Mouse (Mus musculus) embryo, embryonic 10 days (tissue): ENCODE results near the gene Ugt1a2.

Source experiments
- DNase-seq: peaks from one replicate; pipeline ENCODE4 v3.0.0-alpha.2; 2015; ENCODE audit warnings: low spot score

Ugt1a2 gene

DNA sequence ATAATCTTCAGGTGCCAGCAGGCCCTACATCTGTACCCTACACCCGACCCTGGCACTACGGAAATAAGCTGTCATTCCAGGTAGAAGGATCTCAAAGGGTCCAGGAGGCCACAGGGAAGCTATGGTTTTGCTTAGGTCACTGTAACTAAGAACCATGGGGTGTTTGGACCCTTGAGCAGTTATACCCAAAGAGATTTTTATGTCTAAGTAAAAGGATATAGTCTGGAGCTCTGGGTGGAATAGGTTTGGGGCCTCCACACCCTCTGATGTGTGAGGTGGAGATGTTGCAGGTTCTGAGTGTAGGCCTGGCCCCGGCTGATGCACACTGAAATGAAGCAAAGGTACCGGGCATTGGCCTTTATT lies 33.8 kb downstream of the Ugt1a2 start:
- no peak for DNase-seq

DNA sequence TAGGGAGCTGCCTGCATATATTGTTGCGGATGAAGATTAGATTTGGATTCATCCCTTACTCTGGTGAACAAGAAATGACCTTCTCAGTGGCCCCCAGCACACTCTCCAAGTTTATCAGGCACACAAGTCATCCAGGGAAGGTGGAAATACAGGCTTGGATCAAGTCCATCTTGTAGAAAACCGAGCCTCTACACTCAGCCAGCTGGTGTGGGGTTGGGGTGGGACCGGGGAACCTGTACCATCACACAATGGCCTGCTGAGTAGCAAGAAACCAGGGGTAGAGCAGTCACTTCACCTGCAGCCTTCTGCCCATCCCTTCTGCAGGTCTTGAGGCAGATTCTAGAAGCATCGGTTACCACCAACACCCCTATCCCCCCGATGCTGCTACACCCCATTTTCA lies 34.2 kb downstream of the Ugt1a2 start:
- no peak for DNase-seq

DNA sequence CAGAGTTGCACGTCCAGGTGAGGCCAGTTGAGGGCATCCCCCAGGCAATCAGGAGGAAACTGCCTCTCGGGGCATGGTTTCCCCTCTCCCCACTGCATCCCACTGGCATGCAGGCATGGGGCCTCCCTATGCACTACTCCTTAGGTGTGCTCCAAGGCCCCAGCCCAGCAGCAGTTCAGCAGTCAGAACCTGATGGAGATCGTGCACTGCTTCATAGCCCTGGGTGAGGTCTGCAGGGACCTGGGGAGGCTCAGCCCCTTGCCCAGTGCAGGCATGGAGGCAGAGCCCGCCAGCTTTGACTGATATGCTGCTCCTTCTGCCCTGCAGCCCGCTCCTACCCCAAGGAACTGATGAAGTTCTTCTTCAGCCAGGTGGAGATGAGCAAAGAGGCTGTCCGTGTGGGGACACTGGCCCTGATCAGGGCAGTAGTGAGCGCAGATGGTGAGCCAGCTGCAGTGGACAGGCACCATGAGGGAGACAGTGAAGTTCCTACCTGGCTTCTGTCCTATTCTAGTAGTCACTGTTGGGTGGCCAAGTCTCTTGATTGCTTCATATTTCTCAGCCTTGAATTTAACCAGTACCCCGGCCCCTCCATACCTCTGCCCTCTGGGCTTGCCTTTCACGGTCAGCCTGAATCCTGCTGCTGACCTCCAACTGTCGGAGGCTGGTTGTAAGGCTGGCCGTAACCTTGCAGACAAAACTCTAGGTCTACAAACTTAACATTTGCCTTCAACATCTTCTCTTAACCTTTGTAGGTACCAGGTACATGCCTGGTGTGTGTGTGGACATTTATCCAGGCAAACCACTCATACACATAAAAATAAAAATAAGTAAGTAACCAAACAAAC lies 34.9 kb downstream of the Ugt1a2 start:
- no peak for DNase-seq

DNA sequence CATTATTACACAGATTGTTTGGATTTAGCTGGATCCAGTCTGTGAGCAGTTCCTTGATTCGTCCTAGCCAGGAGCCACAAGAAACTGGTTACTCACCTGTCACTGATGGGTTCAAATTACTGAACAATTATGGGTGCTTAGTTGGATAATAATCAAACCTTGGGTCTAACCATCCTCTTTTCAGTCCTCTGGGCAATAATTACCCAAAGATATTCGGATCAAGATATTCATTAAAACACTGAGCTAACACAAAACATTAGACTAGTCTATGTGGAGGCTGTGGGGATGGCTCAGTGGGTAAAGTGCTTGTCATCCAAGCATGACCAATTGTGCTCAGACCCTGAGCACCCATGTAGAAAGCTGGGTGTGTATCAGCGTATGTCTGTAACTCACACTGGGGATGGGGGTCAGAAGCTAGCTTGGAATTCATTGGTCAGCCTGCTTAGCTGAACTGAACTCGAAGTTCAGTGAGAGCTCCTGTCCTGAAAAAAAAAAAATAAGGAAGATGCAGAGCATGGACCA lies 35.6 kb downstream of the Ugt1a2 start:
- DNase-seq: no peak

DNA sequence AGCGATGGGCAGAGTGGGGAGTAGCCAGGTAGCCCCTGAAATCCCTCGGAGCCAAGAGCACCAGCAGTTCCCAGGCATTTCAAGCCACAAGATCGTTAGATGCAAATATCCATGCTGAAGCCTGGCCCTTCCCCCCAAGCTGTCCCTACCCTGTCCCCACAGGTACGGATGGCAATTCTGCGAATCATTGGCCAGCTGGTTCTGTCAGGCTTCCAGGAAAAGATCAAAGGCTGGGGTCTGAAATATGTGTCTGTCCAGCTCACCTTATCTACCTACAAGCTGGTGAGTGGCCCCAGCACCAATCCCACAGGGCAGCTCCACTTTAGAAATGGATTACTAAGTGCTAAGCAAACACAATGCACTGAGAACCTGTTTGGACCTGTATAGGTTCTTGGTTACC lies 36.9 kb downstream of the Ugt1a2 start:
- no peak for DNase-seq

DNA sequence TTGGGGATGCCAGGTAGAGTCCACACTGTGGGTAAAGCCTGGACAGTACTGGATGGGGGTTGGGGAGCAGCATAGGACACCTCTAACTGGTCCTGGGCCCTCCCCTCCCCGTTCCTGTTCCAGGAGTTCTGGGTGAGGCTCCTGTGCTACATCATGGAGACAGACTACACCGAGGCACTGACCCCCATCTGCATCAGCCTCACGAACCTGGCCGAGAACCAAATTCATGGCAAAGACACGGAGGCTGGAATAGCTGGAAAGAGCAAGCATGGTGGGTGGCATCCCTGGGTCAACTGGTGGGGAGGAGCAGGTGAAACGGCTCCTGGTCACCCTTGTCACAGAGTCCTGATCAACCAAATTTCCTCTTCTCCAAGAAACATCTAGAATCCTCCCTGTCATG lies 38.4 kb downstream of the Ugt1a2 start:
- no peak for DNase-seq

DNA sequence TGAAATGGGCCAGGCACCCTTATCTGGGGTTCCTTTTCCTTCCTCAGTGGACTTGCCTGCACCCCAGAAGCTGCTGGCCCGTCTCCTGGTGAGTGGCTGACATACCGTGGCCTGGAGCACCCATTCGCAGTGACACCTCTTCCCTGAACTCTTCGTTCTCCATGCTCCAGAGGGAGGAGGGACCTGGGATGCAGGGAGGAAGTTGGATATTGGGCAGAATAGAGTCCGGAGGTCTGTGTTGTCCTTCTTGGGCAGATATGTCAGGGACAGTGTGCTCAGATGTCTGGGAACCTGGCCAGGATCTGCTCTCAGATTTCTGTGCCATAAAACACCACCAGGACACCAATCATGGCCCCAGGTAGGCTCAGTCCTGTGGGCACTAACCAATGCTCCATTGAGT lies 39.7 kb downstream of the Ugt1a2 start:
- no peak for DNase-seq

DNA sequence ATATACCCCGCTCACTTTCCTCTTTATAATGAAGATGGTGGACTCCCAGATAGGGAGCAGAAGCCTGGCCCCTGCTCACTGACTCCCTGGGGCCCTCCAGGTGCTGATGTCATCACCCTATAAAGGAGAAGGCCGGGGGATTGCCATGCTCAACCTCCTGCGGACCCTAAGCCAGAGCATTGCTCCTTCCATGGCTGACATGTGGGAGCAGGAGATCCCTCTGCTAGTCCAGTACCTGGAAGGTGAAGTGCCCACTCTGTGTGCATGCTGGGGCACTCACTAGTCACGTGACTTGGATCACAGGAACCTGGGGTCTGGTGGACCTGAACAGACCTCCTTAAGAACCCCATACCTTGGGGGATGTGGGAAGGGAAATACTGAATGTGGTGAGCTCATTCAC lies 40.2 kb downstream of the Ugt1a2 start:
- no peak for DNase-seq

DNA sequence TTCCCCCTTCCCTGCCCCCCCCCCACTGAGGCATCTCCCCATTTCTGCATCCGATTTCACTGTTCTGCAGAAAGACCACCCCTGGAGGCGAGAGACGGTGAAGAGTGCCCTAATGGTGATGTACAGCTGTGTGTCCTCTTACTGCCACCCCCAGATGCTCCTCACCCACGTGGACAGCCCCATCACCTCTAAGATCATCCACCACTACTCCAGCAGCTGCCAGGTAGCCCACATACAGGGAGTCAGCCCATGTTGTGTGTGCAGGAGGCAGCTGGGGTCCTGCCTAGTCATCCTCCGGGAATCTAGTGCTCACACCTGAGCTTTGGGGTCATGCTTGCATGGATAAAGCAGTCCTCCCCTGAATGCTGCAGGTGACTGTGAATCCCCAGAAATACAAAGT lies 43.5 kb downstream of the Ugt1a2 start:
- no peak for DNase-seq

DNA sequence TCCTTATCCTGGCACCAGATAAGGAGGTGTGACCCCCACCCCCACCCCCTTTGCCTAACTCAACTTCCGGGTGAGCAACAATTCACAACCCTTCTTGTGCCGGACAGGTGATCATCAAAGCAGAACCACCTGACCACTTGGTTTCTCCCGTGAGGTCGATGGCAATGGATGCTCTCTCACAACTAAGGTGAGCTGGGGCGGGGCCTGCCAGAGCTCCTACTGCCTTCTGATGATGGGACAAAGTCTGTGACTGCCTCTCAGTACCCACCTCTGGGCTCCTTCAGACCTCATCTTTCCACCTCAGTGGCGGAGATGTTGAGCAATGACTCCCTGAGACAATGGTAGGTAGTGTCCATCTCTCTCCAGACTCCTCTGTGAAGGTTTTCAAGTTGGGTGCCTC lies 45.5 kb downstream of the Ugt1a2 start:
- DNase-seq: no peak

DNA sequence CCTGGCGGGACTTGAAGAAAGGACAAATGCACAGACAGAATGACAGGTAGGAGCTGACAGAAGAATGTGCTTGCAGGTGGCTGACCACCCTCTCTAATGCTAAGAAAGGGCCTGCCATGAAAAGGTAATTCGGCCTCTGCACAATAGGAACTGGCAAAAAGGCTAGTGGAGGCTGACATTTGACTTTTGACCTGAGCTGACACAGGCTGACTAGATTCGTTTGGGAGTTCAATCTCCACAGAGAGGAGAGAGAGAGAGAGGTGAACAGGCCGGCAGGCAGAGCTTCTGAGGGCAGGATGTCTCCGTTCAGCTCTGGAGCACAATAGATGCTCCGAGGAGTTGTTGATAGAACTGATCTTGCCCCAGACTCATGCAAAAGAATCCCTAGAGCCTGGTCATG lies 46.0 kb downstream of the Ugt1a2 start:
- no peak for DNase-seq

DNA sequence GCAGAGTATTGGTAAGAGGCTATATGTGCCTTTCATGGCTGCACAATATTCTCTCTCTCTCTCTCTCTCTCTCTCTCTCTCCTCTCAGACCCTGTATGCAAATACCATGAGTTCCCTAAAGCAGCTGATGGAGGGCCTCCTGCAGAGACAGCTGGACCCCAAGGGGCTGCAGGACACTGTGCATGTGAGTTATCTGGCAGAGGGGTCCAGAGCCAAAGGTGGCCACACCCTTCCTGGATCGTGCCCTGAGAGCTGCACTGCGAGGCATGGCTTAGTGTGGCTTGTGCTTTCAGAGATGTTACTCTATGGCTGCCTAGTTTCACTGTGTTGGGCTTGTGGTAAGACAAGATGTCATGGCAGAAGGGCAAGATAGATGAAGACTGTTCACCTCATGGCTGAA lies 47.3 kb downstream of the Ugt1a2 start:
- no peak for DNase-seq

DNA sequence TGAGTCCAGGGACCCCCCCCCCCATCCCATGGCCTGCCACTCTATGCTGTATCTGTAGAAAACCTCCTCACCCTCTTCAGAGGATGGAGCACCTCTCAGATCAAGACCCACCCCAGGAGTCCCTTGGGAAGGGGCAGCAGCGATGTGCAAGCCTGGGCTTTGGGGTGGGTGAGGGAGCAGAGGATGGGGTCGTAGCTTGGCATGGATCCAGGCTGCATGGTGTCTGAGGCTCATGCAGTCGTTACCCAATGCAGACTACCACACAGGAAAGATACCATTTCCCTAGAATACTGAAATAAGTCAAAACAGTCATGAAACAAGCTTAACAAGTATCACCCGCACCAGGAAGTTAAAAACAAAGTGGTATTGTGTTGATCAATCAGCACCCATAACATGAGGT lies 48.3 kb downstream of the Ugt1a2 start:
- no peak for DNase-seq

DNA sequence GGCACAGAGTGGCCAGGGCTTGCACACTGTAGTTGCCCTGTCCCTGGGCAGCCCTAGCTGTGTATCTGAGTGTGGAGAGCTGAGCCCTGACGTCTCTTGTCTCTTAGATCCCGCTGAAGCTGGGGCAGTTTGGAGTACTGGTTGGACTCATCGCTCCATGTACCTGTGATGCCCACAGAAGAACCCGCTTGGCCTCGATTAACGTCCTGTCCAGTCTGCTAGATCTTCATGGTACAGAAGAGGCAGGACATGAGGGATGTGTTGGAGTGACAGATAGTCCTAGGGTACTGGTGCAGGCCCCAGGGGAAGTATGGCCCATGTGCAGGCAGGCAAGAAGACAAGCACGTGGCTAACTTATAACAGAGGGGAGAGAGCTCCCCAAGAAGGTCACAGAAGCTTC lies 49.2 kb downstream of the Ugt1a2 start:
- no peak for DNase-seq

DNA sequence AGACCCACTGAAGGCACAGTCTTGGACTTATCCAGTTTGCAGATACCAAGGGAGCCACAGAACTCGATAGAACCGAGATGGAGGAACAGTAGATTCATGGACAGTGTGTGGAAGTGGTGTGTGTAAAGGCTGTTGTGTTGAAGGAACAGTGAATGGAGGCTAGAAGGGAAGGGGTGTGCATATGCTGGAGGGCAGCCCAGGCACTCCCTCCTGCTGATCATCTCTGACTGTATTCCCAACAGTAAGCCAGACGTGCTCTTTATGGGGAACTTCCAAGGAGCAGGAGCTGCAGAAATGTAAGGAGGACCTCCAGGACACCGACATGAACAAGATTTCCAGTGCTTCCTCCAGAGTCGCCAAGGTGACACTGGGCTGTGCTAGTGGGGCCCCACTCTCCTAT lies 49.6 kb downstream of the Ugt1a2 start:
- no peak for DNase-seq

DNA sequence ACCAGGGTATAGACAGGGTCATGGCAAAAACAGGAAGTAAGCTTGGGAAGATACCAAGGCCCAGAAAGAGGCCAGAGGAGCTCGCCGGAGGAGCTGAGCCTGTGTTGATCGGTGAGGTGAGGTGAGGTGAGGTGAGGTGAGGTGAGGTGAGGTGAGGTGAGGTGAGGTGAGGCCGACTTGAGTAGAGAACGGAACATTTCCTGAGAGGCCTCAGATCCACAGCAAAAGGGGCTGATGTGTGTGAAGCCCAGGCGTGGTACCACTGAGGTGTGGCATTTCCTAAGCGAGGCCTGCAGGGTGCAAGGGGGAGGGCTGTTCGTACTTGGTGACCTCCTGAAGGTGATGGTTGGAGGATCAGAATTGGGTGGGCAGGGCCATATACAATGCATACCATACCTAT lies 52.7 kb downstream of the Ugt1a2 start:
- DNase-seq: no peak

DNA sequence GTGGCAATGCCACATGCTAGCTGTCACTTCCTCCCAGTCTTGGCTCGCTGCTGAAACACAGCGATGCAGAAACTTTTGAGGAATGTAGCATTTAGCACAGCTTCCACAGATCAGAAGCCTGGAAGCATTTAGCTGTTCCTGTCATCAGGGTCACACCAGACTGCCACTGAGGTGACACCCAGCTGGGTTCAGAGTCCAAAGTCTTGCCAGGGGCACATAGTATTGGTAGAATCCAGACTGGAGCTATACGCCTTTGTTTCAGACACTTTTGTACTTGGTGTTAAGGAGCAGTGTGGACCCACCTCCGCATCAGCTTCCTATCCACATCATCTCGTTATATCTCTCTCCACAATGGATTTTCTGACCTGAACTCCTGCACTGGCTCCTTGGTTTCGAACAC lies 53.1 kb downstream of the Ugt1a2 start:
- no peak for DNase-seq

DNA sequence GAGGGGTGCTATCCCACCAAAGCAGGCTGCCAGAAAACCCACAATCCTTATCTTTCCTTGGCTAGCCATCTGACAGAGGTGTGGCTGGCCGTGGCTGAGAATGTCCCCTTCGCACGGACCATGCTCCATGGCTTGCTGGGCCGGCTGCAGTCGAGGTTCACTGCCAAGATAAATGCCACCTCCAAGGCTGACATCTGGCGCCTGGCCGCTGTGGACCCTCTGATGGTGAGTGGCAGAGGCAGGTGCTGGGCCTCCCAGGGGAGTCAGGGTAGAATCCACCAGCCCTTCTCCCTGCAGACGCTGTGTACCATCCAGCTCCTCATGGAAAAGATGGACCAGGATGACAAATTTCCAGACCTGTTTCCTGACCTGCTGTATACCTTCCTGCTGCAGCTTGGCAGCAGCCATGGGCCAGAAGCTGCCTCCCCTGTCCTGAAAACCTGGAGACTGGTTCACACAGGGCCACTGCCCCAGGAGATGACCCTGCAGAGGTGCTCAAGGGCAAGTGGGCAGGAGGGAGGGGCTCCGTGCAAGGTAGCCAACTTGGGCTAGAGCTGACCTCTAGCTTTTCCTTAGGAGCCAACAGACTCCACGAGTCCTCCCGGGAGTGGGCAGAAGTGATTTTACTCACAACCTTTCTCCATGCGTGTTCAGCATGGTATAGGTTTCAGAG lies 54.5 kb downstream of the Ugt1a2 start:
- DNase-seq: no peak

DNA sequence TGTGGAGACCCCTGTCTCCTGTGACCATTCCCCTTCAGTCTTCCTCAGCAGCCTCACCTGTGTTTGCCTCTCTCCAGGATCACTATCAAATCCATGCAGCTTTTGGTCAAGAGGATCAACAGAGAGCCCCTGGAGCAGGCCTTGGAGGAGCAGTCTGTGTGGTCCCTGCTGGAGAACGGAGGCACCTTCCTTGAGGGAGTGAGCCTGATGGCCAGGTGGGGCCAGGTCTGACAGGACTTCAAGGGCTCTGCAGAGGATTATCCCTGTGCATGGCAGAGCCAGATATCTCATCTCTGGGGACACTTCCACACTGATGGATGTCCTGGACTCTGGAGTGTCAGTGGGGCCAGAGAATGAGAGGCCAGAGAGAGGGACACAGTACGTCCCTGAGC lies 55.1 kb downstream of the Ugt1a2 start:
- DNase-seq: no peak

DNA sequence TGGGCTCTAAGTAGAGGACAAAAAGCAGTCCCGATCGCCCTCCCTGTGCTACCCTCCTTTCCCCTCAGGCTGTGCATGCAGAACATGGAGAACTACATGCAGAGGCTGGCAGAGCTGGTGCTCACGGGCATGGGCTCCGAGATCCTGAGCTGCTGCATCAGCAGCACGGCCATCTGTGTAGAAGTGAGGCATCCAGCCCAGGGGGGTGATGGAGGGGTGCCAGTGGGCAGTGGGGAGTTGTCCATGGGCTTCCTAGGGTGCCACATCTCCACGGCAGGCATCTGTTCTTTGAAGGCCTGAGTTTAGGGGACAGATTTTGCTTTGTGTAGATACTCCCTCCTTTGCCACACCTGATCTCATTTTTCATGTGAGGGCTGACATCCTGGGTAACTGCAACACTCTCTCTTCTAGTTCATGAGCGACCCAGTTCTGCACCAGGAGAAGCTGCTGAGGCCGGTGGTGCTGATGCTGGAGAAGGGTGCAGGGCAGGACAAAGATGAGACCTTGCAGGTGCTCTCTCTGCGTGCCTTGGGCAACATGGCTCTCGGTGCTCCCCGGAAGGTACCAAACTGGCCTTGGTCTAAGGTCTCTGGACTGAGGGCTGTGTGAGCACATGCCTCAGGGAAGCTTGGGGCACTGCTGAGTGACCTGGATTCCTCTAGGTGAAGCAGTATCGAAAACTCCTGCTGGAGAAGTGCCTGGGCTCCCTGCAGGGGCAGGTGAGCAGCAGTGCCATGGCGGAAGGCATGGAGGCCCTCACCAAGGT lies 55.8 kb downstream of the Ugt1a2 start:
- DNase-seq: no peak

DNA sequence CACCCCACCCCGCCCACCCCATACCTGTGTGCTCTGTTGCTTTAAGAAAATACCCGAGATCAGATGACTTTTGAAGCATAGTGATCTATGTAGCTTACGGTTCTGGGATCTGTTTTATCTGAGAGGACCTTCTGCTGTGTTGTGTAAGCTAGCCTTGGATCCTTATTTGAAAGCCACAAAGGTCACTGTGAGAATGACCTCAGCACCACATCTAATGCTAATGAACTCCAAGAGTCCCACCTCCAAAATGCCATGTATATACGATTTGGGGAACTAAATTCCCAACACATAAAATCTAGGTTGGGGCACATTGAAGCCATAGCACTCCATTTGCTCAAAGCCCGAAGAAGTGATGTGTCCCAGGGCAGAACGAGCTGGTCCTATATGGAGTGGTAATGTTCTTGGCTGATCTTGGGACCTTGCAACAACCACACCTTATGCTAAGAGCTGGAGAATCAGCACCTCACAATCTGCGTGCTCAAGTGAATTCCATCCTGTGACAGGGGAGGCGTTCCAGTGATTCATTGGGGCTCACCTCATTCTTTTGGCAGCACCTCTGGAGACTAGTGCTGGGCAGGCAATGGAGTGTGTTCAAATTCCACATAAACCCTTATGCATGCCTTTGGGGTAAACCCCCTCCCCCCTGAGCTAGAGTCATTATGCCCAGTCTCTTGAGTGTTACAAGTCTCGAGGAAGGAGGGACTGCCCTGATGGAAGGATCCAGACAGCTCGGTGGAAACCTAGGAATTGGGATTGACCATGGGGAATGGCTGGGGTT lies 56.7 kb downstream of the Ugt1a2 start:
- DNase-seq: no peak

DNA sequence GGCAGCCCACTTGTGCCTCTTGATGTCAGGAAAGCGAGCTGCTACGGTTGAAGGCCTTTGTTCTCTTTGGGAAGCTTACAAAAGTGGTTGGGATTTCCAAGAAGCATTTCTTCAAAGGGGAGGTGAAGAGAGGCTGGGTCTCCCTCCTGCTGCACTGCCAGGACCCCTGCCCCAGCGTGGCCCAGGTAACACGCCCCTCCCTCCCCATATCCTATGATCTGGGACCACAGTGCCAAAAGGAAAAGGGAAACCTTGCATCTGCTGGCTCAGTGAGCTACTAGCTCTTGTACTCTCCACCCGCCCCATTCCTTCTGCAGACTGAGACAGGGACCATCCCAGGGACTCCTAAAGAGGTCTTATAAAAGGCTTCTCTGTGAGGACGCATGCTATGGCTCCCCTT lies 57.3 kb downstream of the Ugt1a2 start:
- no peak for DNase-seq
